Mouse (Mus musculus): Measurements from ENCODE around the gene Olfr806.

Gene Olfr806

GRCm38 (mm10) chr10:129741821-129742220 is at the start of gene Olfr806:
Olfr806 (minus strand) TSS chr10:129741921.
- DNase-seq (ENCODE audit: low read depth, low spot score) = no peak

DNA sequence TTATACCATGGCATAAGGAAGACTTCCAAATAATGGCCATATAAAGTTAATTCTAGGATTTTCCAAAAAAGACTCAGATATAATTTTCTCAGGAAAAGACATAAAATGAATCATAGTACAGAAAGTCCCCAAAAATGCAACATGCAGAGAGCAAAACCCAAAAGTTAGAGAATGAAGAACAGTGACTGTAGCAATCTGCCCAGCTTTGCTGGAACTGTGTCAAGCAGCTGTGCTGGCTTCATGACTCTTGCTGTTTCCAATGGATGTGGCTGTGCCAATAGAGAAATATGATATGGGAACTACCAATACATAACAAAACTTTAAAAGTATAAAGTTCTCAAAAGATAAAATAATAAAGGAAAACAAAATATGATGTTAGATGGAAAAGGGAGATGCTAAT is 36.4 kb upstream of the Olfr806 start:
- DNase-seq (ENCODE audit: low read depth, low spot score) = no peak

GRCm38 (mm10) chr10:129774338-129774737 is 32.6 kb upstream of the Olfr806 start, which contains the start of gene Olfr809:
Olfr809 (plus strand) TSS chr10:129774638.
- no peak for DNase-seq (ENCODE audit: low read depth, low spot score)

DNA sequence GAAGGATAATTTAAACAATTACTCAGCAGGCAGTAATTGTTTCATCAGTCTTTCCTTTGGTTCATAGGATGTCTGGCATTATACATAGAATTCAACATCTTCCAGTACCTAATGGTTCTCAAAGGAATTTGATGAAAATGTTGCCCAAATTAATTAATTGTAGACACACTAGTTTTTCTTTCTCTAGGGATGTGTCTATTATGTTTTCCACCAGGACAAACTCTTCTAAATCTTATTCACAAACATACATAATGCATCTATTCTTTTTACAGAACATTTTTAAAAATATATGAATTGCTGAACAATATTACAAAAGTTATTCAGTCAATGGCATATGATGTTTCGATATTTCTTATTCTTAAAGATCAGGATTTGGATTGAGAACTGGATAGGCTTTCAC is 23.5 kb upstream of the Olfr806 start, which contains the start of gene Olfr808:
Olfr808 (plus strand) TSS at position 301 of the 400 bp plus-strand sequence.
- DNase-seq (ENCODE audit: low read depth, low spot score) = no peak

- DNase-seq (ENCODE audit: low read depth, low spot score) = no peak
Measured at GRCm38 (mm10) chr10:129757693-129758092, 16.0 kb upstream of the Olfr806 start, which contains the start of gene Olfr807. Olfr807 (minus strand) TSS chr10:129757793.

GRCm38 (mm10) chr10:129729275-129729674 is 12.4 kb downstream of the Olfr806 start, which contains the start of gene Olfr805:
Olfr805 (minus strand) TSS chr10:129729375.
- DNase-seq (ENCODE audit: low read depth, low spot score) = no peak

DNA sequence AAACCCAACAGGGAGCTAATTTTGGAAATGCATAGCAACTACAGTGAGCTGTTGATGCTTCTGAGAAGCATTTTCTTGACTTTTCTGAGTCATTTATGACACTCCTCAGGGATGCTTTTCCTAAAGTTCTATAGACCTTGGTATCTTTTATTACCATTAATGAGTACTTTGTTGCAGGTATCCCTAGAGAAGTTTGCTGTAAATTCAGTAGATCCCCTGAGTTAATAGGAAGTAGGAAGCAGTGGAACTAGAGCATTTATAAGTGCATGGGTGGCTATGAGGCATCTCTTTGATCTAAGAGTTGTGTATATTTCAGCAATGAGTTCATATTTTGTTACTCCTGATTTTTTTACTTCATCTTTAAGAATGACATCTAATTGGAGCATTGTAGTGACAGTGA is 38.8 kb downstream of the Olfr806 start, which contains the start of gene Olfr804:
Olfr804 (plus strand) TSS at position 301 of the 400 bp plus-strand sequence.
- DNase-seq (ENCODE audit: low read depth, low spot score) = no peak

GRCm38 (mm10) chr10:129694186-129694585 is 47.5 kb downstream of the Olfr806 start, which contains the start of gene Olfr803:
Olfr803 (minus strand) TSS chr10:129694286.
- no peak for DNase-seq (ENCODE audit: low read depth, low spot score)

GRCm38 (mm10) chr10:129688069-129688468 is 53.7 kb downstream of the Olfr806 start, which contains the start of gene Olfr802:
Olfr802 (minus strand) TSS chr10:129688169.
- no peak for DNase-seq (ENCODE audit: low read depth, low spot score)
